Mouse (Mus musculus): Measurements from ENCODE around the gene Setdb2.
"Not testable (repeated sequence)": the region's sequence is repeated elsewhere in the genome, so short reads cannot be mapped to it uniquely, and the experiment has no call there.

Gene Setdb2

GRCm38 (mm10) chr14:59440558-59441471 lies at the start of gene Setdb2, which contains the start of gene Cab39l:
Gene Setdb2, minus strand, starts transcription at chr14:59440884.
Gene Cab39l, plus strand, starts transcription at chr14:59440972.
- DNase-seq (ENCODE audit: low spot score): peak; percentile 97

DNA sequence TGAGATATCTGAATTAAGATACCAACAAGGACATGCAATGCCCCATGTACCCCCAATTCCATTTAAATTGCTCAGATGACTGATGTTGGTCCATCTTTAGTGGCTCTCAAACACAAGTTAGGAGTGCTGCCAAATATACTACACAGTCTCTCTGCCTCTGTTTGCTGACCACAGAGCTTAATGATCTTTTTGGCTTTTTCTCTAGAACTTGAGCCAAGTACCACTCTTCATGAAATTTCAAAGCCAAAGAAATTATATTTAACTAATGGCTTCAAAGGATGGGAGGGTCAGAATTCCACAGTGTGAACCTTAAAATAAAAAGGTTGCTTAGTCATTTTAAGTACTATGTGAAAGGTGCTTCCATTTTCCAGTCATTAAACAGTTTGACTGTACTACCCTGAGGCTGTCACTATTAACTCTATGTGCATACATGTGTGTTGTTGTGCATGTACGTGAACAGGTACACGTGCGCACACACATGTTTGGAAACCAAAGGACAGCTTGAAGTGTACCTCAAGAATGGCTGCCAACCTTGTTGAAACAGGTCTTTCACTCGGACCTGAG lies 44.6 kb upstream of the Setdb2 start:
- DNase-seq (ENCODE audit: low spot score): no peak

GRCm38 (mm10) chr14:59478699-59479098 lies 38.0 kb upstream of the Setdb2 start:
- no peak for DNase-seq (ENCODE audit: low spot score)

- DNase-seq (ENCODE audit: low spot score): no peak
Observed at GRCm38 (mm10) chr14:59470781-59471180, 30.1 kb upstream of the Setdb2 start.

GRCm38 (mm10) chr14:59467798-59468197 lies 27.1 kb upstream of the Setdb2 start:
- no peak for DNase-seq (ENCODE audit: low spot score)

- DNase-seq (ENCODE audit: low spot score): no peak
Observed at GRCm38 (mm10) chr14:59466503-59466902, 25.8 kb upstream of the Setdb2 start.

GRCm38 (mm10) chr14:59447981-59448380 lies 7.3 kb upstream of the Setdb2 start:
- no peak for DNase-seq (ENCODE audit: low spot score)

DNA sequence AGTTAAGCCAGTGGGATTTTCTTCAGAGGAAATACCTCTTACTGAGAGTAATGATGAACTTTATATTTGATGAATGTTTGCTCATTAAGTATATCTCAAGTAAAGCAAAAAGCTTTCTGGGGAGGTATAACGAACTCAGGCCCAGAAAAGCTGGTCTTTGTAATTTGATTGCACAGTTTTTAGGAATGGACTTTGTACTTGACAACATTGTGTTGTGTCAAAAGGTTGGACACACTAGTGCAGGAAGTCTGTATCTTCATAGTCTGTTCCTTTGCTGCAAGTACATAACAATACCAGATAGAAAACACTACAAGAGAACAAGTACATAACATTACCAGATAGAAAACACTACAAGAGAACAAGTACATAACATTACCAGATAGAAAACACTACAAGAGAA lies 4.7 kb upstream of the Setdb2 start:
- no peak for DNase-seq (ENCODE audit: low spot score)

GRCm38 (mm10) chr14:59441472-59441805 lies 755 bp upstream of the Setdb2 start:
- no peak for DNase-seq (ENCODE audit: low spot score)

DNA sequence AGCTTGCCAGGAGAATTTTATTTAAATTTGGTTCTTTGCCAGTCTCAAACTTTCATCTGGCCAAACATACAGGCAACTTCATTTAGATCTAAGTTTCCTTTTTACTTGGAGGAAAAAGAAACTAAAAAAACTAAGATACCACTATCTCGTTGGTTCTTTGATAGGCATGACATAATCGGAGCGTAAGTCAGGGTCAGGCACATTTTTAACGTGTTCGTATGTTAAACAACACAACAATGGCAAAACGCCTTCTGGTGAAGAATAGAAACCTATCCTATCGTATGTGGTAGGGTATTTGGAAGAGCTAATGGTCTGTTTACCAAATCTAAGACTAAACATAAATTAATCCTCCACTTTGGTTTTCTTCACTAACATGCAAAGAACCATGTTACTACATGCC lies 645 bp downstream of the Setdb2 start:
- DNase-seq (ENCODE audit: low spot score): peak; percentile 10

- DNase-seq (ENCODE audit: low spot score): no peak
Observed at GRCm38 (mm10) chr14:59438505-59438904, 2.2 kb downstream of the Setdb2 start.

DNA sequence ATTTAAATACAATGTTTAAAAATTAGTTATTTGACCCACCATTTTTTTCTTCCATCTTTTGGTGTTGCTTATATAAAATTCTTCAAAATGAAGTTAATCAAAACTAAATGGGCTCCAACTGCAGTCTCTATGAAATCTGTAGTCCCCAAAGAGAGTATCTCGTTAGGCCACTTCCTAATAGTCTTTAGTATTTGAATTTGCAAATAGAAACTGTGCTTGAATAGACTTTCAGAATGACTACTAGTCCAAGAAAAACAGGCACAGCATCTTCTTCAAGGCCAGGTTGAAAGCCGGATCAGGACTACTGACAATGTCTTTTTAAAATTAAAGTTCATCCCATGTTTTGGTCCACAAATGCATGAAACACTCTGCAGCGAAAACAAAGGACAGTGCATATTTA lies 3.3 kb downstream of the Setdb2 start:
- no peak for DNase-seq (ENCODE audit: low spot score)

DNA sequence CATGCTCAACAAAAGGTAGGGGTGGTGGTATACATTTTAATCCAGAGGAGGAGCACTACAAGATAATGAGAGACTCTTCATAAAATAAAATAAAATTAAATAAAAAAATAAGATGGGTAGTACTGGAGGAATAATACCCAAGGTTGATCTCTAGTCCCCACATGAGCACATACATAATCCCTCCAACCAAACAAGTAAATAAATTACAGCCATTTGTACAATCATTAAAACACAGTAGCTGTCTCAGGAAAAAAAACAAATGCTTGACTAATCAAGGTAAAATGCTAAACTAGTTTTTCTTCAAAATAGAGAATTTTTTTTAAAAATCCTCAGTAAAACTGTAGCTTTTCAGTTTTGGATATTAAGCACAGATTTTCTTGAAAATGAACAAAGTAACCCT lies 5.5 kb downstream of the Setdb2 start:
- no peak for DNase-seq (ENCODE audit: low spot score)

DNA sequence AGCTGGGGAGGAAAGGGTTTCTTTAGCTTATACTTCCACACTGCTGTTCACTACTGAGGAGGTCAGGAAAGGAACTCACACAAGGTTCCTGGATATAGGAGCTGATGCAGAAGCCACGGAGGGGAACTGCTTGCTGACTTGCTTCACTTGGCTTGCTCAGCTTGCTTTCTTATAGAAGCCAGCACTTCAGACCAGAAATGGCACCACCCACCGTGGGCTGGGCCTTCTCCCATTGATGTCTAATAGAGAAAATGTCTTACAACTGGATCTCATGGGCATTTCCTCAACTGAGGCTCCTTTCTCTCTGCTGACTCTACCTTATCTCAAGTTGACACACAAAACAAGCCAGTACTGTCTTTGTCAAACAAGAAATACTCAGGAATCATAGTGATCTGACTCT lies 6.8 kb downstream of the Setdb2 start:
- DNase-seq (ENCODE audit: low spot score): no peak

DNA sequence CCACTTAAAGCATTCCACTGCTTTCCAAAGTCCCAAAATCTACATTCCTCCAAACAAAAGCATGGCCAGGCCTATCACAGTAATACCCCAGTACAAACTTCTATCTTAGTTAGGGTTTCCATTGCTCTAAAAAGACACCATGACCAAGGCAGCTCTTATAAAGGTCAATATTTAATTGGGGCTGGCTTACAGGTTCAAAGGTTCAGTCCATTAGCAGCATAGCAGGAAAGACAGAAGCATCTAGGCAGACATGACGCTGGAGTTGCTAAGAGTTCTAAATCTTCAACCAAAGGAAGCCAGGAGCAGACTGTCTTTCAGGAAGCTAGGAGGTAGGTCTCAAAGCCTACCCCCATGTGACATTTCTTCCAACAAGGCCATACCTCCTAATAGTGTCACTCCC lies 10.1 kb downstream of the Setdb2 start:
- no peak for DNase-seq (ENCODE audit: low spot score)

- no peak for DNase-seq (ENCODE audit: low spot score)
Observed at GRCm38 (mm10) chr14:59422912-59423663, 17.6 kb downstream of the Setdb2 start.

DNA sequence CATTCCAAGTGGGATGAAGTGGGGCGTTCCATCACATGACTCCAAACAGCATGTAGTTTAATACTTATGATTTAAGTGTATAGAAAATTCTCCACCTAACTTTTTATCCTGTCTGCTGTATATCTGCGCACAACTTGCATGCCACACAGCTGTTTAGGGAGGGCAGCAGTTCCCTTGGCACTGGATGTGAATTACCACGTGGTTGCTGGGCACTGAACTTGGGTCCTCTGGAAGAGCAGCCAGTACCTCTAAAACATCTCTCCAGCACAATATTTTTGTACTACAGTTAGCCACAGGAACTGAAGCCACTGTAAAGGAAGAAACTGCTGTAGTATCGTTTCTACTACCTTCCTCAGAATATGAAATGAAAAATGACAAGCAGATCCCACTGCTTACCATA lies 22.5 kb downstream of the Setdb2 start:
- no peak for DNase-seq (ENCODE audit: low spot score)

GRCm38 (mm10) chr14:59414979-59415378 lies 25.7 kb downstream of the Setdb2 start:
- not testable (repeated sequence) for DNase-seq (ENCODE audit: low spot score)

DNA sequence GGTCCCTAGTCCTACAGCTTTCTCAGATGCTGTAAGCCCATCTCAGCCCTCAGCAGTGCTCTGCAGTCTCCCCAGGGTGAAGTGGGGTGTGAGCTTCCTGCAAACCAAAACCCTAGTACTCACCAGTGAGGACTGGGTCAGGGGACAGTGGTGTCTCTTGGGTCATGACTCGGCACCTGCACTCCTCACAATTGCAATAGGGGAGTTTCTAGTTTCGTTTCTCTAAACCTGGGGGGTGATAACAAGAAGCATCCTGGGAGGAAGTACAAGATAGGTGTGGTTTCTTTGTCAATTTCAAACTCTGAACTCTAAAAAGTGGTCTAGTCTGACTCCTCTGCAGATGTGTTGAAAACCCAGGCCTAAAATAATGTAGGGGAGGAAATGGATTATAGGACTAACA lies 43.7 kb downstream of the Setdb2 start:
- peak; percentile 49 for DNase-seq (ENCODE audit: low spot score)

- no peak for DNase-seq (ENCODE audit: low spot score)
Observed at GRCm38 (mm10) chr14:59395281-59395680, 45.4 kb downstream of the Setdb2 start, which contains the start of gene Phf11c. Gene Phf11c, minus strand, starts transcription at chr14:59395381.

GRCm38 (mm10) chr14:59390181-59390580 lies 50.5 kb downstream of the Setdb2 start:
- not testable (repeated sequence) for DNase-seq (ENCODE audit: low spot score)

DNA sequence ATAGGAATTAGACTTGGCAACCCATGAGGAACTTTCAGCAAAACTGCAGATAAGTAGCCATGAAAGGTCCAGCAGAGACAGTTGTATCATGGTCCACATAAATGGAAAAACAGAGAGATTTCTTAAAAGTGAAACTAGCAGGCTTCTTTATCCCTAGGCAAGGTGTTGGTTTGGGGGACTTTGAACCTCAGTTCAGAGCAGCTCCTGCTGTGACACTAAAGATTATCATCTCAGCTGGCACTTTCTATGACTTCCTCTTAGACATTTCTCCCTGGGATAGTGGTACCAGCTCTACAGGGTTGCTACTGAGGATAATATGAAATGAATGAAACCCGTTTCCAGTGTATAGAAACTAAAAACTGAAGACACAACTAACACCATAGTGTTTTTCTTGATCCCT lies 51.2 kb downstream of the Setdb2 start:
- no peak for DNase-seq (ENCODE audit: low spot score)
